Mouse (Mus musculus): ENCODE results near the gene Ulk3. TPM values are rescaled to one million over a fixed set of nuclear protein-coding genes. Genes with fewer than 3 reads are reported as not detected.

The Ulk3 gene
- total RNA-seq, 2 experiments from 2014 or later: 0.98 to 3.4 TPM

DNA sequence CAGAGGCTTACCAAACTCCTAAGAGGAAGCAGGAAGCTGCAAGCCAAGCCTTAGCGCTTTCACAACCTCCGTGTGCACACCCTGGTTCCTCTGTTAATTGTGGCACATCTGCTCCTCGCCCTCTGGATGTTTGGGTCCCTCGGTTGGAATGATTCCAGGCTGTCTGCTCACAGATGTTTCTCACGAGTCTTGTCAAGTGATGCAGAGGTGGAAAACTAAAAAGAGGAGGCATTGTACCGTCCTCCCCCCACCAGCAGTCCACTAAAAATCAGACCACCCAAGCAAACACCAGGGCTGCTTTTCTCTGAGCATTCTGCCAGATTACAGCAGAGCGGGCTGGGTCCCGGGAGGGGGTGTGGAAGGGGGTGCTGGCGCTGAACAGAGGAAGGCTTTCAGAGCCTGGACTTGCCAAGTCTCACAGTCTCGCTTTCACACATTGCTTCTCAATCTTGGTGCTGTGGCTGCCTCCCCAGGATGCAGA lies 23.5 kb upstream of the Ulk3 start:
- no peak for ATAC-seq (replicated peaks; ENCODE audit: low FRiP score, poor library complexity, severe bottlenecking)

DNA sequence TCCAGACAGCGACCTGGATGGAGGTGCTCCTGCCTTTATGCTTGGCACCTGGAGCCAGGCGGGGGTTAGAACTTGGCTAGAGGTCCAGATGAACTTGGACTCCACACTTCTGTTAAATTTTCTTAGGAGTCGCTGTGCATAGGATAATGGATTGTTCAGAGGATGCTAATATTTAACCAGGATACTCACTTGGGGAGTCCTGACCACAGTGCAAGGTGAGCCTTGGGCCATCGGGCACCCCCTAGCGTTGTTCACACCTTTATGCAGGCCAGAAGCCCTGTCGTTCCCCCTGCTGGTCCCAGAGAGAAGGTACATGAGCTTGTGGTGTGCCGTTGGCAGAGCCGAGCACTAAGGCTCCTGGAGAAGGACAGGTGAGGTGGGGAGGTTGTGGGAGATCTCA lies 22.4 kb upstream of the Ulk3 start:
- no peak; the same call in 1 of the 2 replicates for ATAC-seq (replicated peaks; ENCODE audit: low FRiP score, poor library complexity, severe bottlenecking)

DNA sequence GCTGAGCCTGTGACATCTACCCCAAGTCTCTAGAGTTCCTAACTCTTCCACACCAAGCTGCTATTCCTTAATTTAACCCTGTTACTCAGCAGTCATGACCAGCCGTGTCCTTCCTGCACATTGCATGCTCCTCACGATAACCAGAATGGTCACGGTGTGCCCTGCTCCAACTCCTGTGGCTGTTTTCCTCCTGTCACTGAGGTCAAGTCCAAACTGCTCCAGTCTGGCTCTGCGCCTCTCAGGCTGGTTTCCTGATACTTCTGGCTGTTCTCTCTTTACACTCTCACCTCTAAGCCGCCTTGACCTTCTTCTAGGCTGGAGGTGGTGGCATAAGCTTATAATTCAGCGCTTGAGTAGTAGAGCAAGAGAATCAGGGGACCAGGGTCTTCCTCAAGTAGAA lies 20.8 kb upstream of the Ulk3 start:
- ATAC-seq (replicated peaks; ENCODE audit: low FRiP score, poor library complexity, severe bottlenecking): no peak

DNA sequence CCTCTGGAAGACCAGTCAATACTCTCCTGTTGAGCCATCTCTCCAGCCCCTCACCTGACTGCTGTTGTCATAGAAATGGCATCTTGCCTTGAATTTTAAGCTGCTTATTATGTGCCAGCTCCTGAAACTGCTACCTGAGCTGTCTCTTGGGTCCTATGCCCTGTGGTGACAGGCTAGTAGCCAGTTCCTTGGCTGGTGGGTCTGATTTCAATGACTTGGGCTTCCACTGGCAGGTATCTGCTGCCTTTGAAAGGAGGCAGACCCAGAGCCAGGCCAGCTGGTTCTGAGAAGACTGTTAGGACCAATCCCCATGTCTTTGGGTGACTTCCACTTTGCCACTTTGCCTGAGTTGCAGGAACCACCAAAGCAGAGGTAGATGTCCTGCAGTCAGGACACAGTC lies 14.9 kb upstream of the Ulk3 start:
- ATAC-seq (replicated peaks; ENCODE audit: low FRiP score, poor library complexity, severe bottlenecking): no peak

DNA sequence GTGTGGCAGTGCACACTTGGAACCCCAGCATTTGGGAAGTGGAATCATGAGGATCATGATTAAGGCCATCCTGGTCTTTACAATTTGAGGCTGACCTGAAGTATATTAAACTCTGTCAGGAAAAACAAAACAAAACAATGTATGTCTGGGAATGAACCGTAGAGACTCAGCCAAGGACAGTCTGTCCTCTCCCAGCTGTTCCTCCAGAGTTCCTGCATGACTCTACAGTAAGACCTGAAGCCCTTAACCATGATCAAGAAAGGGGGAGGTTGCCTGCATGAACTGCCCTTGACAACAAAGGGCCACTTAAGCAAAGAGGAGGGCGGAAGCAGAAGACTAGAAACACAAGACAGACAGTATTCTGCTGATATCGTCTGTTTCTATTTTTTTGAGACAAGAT lies 13.7 kb upstream of the Ulk3 start:
- ATAC-seq (replicated peaks; ENCODE audit: low FRiP score, poor library complexity, severe bottlenecking): no peak

DNA sequence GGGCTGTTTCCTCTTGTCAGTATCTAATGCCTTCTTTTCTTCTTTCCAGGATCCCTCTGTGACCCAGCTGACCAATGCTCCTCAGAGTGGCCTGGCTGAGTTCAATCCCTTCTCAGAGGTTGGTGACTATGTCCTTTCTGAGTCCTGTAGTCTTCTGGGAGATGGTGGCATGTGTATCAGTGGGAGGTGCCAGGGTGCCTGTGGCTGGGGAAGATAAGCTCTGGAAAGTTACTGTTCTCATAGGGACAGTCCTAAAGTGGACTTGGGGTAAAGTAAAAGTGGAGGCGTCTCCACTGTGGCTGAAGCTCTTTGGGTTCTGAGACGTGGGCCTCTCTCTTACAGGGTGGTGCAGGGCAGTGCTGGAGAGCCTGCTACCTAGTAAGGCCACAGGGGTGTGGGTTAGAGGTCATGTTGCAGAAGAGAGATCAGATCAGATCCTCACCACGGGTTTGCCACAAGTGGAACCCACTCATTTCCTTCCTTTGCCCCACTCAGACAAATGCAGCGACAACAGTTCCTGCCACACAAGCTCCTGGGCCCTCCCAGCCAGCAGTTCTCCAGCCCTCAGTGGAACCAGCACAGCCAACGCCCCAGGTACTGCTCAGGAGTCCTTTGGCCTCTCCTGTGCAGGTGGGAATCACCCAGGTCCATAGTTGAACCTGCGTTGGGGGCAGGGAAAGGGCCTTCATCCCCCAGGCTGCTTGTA lies 12.0 kb upstream of the Ulk3 start:
- peak; percentile 96 for ATAC-seq (replicated peaks; ENCODE audit: low FRiP score, poor library complexity, severe bottlenecking)

DNA sequence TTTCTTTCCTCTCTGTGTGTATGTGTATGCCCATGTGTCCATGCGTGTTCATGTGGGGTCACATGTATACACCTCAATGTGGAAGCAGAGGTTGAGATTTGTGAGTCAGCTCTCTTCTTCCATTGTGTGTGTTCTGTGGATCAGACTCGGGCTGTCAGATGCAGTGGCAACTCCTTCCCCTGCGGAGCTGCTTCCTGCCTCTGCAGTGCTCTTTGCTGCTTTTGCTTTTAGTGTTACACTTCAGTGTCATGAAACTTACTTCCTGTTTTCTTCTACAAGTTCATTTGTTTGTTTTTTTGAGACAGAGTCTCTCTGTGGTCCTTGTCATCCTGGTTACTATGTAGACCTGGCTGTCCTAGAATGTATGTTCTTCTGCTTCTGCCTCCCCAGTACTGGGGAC lies 4.3 kb upstream of the Ulk3 start:
- ATAC-seq (replicated peaks; ENCODE audit: low FRiP score, poor library complexity, severe bottlenecking): no peak

DNA sequence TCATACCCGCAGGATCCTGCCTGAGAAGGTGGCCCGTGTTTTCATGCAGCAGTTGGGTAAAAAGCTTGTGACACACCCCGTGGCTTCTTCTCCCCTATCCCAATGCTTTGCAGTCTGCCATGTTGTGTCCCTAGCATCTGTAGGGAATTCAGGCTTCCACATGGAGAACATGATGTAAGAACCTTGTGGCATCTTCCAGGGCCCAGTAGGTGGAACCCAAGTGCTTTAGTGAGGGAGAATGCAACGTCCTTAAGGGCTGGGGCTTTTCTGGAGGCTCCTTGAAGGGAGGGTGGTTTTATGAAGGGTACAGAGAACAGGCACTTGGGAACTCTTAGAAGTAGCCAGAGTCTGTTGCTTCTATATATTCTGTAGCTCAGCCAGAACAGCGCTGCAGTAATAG lies 1.5 kb downstream of the Ulk3 start:
- no peak for ATAC-seq (replicated peaks; ENCODE audit: low FRiP score, poor library complexity, severe bottlenecking)

DNA sequence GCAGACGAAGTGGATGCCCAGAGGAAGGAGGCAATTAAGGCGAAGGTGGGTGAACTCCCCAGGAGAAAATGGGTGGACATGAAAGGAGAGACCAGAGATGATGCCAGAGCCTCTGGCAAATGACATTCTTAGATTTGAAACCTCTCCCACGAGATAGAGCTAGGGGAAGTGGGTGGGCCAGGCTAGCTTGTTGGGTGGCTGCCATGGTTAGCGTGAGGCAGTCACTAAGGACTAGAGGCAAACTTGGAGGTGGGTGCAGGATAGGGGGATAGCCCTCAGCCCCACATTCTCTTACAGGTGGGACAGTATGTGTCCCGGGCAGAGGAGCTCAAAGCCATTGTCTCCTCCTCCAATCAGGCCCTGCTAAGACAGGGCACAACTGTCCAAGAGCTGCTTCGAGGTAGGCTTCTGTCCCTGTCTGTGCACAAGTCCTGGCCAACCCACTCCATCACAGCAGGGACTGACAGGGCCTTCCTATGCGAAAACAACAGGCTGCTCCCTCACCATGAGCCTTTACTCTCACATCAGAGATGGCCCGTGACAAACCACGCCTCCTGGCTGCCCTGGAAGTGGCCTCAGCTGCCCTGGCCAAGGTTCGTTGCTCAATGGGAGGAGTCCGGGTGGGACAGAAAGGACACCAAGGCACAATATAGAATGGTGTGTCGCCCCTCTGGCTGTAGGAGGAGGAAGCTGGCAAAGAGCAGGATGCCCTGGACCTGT lies 4.4 kb downstream of the Ulk3 start:
- no peak for ATAC-seq (replicated peaks; ENCODE audit: low FRiP score, poor library complexity, severe bottlenecking)

DNA sequence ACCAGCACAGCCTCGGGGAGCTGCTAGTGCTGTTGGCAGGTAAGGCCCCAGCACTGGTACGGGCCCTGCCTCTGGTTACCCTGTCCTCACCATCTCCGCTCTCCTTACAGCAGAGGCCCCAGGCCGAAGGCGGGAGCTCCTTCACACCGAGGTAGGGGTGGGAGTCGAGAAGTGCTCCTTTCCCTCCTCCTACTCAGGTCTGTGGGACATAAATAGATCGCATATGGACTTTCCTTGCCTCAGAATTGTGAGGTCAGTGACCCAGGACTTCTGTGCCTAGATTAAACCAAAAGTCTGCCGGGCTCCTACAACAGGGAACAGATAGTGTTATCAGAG lies 4.9 kb downstream of the Ulk3 start:
- no peak for ATAC-seq (replicated peaks; ENCODE audit: low FRiP score, poor library complexity, severe bottlenecking)

DNA sequence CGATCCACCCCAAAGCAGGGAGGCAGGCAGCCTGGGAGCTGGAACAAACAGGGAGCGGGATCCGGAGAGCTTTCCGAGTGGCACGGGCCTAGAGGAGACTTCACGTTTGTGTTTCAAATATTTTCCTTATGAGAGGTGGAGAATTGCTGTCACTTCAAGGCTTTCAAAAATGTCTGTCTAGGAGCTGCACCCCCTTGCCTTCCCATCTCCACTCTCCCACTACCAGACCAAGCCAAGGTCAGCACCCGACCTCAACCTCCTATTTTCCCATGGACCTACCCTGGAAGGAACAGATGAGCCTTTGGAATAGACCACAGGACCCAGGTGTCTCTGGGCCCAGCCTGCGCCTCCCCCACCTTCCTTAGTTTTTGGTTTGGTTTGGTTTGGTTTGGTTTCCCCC lies 8.0 kb downstream of the Ulk3 start:
- ATAC-seq (replicated peaks; ENCODE audit: low FRiP score, poor library complexity, severe bottlenecking): no peak

DNA sequence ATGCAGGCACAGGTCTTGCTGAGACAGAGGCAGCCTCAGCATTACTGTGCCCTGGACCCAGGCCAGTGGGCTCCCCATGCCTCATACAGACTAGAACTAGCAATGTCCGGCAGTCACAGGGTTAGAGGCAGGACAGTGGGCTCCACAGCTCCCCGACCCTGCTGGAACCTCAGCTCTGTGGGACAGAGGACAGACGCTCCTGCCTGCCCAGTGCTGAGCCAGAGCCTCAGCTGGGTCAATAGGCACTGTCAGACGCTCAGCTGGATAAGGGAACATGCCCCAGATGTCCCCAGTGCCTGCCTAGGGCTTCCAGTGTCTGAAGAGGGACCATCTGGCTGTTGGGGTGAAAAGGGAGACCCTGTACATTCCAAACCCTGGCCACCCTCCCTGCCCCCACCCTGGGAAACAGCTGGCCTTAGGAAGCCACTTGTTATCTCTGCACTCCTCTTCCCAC lies 8.7 kb downstream of the Ulk3 start:
- no peak for ATAC-seq (replicated peaks; ENCODE audit: low FRiP score, poor library complexity, severe bottlenecking)

DNA sequence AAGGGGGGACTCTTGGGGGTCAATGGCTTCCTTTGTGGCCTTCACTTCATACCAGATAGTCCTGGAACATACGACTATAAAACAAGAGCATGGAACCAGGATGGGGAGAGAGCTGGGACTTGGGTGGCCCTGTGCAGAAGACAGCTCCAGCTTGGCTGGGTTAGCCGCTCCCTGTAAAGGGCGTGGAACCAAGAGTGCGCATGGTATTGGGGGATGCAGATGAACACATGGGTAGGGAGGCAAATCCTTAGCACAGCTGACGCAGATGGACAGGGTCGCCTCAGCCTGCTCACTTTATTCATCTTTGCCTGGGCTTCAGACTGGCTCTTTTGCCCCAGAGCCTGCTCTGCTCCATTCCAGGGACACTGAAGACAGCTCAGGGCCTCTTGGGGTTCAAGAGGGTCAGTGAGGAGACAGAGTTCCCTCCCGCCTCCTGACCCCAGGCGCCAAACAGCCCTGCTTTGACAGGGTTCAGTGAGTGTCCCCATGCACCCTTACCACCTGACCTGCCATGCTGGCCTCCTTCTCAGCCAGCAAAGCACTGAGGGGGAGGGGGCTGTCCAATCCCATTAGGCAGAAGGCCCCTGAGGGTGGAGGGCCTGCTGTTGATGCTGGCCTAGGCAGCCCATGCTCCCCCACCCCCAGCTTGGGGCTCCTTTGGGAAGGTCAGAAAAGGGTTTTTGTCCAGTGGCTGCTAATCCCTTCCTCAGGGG lies 9.8 kb downstream of the Ulk3 start:
- ATAC-seq (replicated peaks; ENCODE audit: low FRiP score, poor library complexity, severe bottlenecking): no peak

DNA sequence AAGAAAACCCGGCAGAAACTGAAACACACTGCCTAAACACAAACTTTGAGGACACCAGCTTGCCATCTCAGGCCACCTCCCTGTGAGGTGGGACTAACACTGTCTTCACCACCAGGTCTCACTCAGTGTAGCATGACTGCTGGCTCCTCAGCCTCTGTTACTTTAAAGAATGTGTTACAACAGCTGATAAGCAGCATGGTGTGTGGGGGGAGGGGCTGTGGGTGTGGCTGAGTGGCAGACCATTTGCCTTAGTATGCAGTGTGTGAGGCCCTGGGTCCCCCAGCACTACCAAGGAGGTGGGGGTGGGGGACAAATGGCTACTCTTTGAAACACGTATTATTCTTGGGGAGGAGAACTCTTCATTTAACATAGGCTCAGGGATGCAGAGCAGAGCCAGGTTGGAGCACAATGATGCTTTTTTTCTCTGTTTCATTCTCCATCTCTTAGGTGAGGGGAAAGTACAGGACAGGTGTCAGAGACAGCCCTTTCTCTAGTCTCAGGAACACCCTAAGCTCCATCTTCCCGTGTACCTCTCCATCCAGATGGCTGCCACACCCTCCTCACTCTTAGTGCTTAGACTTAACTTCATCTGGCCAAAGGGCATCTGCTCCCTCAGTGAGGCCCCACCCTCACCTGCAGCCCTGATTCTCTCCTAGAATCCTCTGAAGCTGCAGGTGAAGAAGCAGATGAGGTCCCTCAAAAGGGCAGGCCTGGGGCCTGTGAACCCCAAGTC lies 11.5 kb downstream of the Ulk3 start:
- no peak for ATAC-seq (replicated peaks; ENCODE audit: low FRiP score, poor library complexity, severe bottlenecking)

DNA sequence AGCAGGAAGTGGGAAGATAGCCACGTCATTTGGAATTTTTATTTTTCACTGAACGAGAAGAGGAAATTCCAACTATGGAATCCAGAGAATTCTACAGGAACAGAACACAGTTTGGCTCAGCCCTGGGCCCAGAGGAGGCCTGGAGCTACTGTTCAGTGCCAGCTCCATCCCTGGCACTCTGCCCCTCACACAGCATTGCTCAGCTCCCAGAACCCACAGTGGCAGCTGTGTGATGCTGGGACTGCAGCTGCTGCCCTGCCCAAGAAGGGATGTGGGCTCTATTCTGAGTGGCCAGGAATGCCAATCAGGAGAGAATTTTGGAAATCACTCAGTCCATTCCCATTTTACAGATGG lies 12.1 kb downstream of the Ulk3 start:
- ATAC-seq (replicated peaks; ENCODE audit: low FRiP score, poor library complexity, severe bottlenecking): no peak

DNA sequence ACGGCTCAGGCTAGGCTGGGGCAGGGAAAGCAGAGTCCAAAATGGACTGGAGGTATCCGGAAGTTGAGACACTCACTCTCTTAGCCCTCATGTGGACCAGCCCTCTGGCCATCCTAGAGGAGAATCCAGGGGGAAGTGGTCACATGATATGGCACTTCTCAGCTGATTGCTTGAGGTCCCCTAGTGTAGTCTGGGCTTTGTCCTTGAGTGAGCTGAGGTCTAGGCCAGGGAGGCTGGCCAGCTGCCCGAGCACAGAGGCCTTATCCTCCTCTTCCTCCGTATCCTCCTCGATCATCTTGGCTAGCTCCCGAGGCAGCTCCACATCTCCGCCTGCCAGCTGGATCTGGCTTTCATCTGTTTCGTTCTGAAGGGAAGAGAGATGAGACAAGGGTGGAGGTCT lies 12.8 kb downstream of the Ulk3 start:
- ATAC-seq (replicated peaks; ENCODE audit: low FRiP score, poor library complexity, severe bottlenecking): no peak

DNA sequence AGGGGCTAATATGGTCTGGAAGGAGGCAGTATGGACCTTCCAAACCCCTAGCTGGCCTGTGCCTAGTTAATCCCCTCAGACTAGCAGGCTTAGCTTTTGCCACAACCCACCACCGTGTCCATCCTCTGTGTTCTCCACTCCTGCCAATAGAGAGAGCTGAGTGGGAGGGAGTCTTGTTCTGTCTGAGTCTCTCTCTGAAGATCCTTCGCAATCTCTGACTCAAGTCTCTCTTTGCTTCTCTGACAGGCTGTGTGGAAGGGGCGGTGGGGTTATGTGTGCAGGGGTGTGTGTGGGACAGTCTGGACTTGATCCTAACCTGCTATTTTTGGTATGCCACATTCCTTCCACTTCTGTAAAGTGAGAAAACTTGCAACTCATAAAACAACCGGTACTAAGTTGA lies 15.6 kb downstream of the Ulk3 start:
- no peak for ATAC-seq (replicated peaks; ENCODE audit: low FRiP score, poor library complexity, severe bottlenecking)

DNA sequence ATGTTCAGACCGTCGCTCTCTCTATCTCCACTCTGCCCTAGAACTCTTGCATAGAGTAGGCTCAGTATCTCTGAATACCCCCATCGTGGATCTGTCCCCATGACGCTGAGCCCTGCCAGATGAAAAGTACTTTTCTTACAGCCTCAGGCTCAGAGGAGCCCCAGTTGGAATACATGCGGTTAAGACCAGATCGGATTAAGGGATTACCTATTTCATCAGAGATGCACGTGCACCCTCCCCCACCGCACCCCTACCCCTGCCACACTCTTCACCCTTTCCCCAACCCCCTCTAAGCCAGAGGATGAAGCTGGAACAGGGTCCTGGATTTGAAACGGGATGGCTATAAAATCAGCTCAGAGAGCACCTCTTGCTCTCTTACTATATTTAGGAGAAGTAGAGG lies 16.3 kb downstream of the Ulk3 start:
- ATAC-seq (replicated peaks; ENCODE audit: low FRiP score, poor library complexity, severe bottlenecking): no peak

DNA sequence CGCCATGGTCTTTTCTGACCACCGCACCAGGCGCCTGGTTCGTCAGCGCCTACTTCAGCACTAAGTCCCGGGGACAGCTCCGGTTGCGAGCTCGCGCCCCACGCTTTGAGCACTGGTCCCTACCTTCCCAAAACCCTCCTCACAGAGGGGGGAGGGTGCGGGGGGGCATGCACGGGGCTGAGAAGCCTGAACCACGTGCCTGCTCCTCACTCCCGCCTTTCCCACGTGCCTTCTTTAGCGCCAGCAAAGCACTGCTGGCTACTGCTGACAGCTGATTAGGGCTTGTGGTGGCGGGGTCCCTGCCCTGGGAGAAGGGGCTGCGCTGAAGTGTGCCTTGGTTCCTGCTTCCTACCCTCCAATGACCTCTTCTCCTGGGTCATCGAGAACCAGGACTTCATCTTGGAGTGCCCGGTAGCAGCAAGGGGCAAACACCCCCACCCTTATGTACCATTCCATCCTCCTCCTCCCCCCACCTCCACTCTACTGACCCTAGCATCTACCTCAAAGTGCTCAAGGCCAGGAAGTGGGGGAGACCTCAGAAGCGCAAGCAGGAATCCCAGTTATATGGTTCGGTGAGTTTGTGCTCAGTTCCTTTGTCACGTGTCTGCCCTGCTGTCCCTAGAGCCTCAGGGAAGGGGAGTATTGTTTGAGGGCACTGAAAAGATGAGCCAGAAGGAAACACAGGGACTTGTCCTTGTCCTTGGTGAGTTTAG lies 17.0 kb downstream of the Ulk3 start, which contains the start of gene Cplx3:
Gene Cplx3 (minus strand): TSS at position 143 of the 713 bp plus-strand sequence.
- no peak for ATAC-seq (replicated peaks; ENCODE audit: low FRiP score, poor library complexity, severe bottlenecking)

DNA sequence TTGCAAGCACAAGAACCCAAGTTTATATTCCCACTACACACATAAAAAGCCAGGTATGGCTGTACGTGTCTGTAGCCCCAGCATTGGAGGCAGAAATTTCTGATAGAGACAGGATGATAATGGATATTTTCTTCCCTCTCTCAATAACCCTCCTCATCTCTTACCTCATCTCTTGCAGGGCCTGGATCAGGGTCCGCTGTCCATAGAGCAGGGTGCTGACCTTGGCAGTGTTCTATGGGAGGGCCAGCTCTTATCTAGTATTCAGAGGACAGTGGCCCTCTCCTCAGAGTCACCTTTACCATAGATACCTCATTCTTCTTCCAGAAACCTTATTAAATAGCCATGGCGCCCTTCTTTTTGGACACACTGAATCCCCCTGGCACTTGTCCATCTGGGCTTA lies 20.6 kb downstream of the Ulk3 start:
- ATAC-seq (replicated peaks; ENCODE audit: low FRiP score, poor library complexity, severe bottlenecking): no peak
